Mouse (Mus musculus): ENCODE results near the gene Pth1r. TPM values are rescaled to one million over a fixed set of nuclear protein-coding genes. Genes with fewer than 3 reads are reported as not detected.

Gene Pth1r
- 10.5 and 10.6 TPM in 2 replicates for polyA plus RNA-seq (2015; fragmentation: Nextera tagmentation; extraction: Ambion mirVana)

- H3K4me2 ChIP-seq (replicated peaks; ENCODE audit: low read depth): no peak within 1 kb of the TSS
- ATAC-seq (ENCODE audit: low FRiP score, low TSS enrichment) (no peak), DNase-seq (ENCODE audit: low spot score) (no peak)
- H3K27ac ChIP-seq (replicated peaks): no peak within 1 kb of the TSS
- no peaks in the 10 kb centered on the region for H3K4me1 ChIP-seq (replicated peaks; ENCODE audit: control insufficient read depth, insufficient read depth)
- no peaks in the 10 kb centered on the region; the same call in none of the 2 replicates for H3K27me3 ChIP-seq (ENCODE audit: control insufficient read depth, insufficient read depth, low read length)
- no peaks in the 10 kb centered on the region for H3K9me3 ChIP-seq (ENCODE audit: control insufficient read depth, low read length)
- H3K4me3 ChIP-seq (ENCODE audit: low read depth, low read length): no peak within 1 kb of the TSS
- TF ChIP-seq CTCF (IDR thresholded peaks at IDR 0.05; ENCODE audit: low read depth): no peak
- TF ChIP-seq EP300 (optimal IDR thresholded peaks at IDR 0.05): no peak
- WGBS: 64% methylated on average over 7 of the region's 7 CpGs
- H3K9ac ChIP-seq (ENCODE audit: low read length): no peak within 1 kb of the TSS
- H3K36me3 ChIP-seq (ENCODE audit: control insufficient read depth, insufficient read depth, low read length): no peaks in the 10 kb centered on the region
These were observed at the start of gene Pth1r for GRCm38 (mm10) chr9:110746961-110747360. Gene Pth1r, minus strand, starts transcription at chr9:110747145.

GRCm38 (mm10) chr9:110790462-110790861 is 43.5 kb upstream of the Pth1r start:
- WGBS: 52% methylated on average over 4 of the region's 4 CpGs
- TF ChIP-seq EP300 (optimal IDR thresholded peaks at IDR 0.05): no peak
- no peak for TF ChIP-seq CTCF (IDR thresholded peaks at IDR 0.05; ENCODE audit: low read depth)
- DNase-seq (ENCODE audit: low spot score): no peak
- Histone ChIP-seq H3K36me3 (ENCODE audit: control insufficient read depth, insufficient read depth, low read length) (no peaks in the 10 kb centered on the region), H3K4me3 (ENCODE audit: low read depth, low read length) (no peak overlapping the region), H3K4me2 (replicated peaks; ENCODE audit: low read depth) (no peak overlapping the region), H3K4me1 (replicated peaks; ENCODE audit: control insufficient read depth, insufficient read depth) (no peaks in the 10 kb centered on the region), H3K9me3 (ENCODE audit: control insufficient read depth, low read length) (no peaks in the 10 kb centered on the region), H3K27ac (replicated peaks) (no peak overlapping the region), H3K27me3 (ENCODE audit: control insufficient read depth, insufficient read depth, low read length) (no peaks in the 10 kb centered on the region), H3K9ac (ENCODE audit: low read length) (no peak overlapping the region)
- no peak for ATAC-seq (ENCODE audit: low FRiP score, low TSS enrichment)

- no peak overlapping the region for H3K9ac ChIP-seq (ENCODE audit: low read length)
- no peak for ATAC-seq (ENCODE audit: low FRiP score, low TSS enrichment)
- no peaks in the 10 kb centered on the region for H3K4me1 ChIP-seq (replicated peaks; ENCODE audit: control insufficient read depth, insufficient read depth)
- no peak for DNase-seq (ENCODE audit: low spot score)
- H3K27me3 ChIP-seq (ENCODE audit: control insufficient read depth, insufficient read depth, low read length): no peaks in the 10 kb centered on the region
- no peaks in the 10 kb centered on the region for H3K36me3 ChIP-seq (ENCODE audit: control insufficient read depth, insufficient read depth, low read length)
- H3K9me3 ChIP-seq (ENCODE audit: control insufficient read depth, low read length): no peaks in the 10 kb centered on the region
- TF ChIP-seq CTCF (IDR thresholded peaks at IDR 0.05; ENCODE audit: low read depth) (no peak), EP300 (optimal IDR thresholded peaks at IDR 0.05) (no peak)
- H3K4me3 ChIP-seq (ENCODE audit: low read depth, low read length): no peak overlapping the region
- H3K4me2 ChIP-seq (replicated peaks; ENCODE audit: low read depth): no peak overlapping the region
- H3K27ac ChIP-seq (replicated peaks): no peak overlapping the region
- 91% methylated on average over 3 of the region's 3 CpGs for WGBS
These were observed 41.2 kb upstream of the Pth1r start for GRCm38 (mm10) chr9:110788169-110788568.

GRCm38 (mm10) chr9:110783611-110784010 is 36.7 kb upstream of the Pth1r start:
- no peak overlapping the region for H3K4me3 ChIP-seq (ENCODE audit: low read depth, low read length)
- TF ChIP-seq CTCF (IDR thresholded peaks at IDR 0.05; ENCODE audit: low read depth) (no peak), EP300 (optimal IDR thresholded peaks at IDR 0.05) (no peak)
- H3K9me3 ChIP-seq (ENCODE audit: control insufficient read depth, low read length): no peaks in the 10 kb centered on the region
- H3K36me3 ChIP-seq (ENCODE audit: control insufficient read depth, insufficient read depth, low read length): no peaks in the 10 kb centered on the region
- H3K9ac ChIP-seq (ENCODE audit: low read length): no peak overlapping the region
- ATAC-seq (ENCODE audit: low FRiP score, low TSS enrichment): no peak
- no peak for DNase-seq (ENCODE audit: low spot score)
- H3K4me1 ChIP-seq (replicated peaks; ENCODE audit: control insufficient read depth, insufficient read depth): no peaks in the 10 kb centered on the region; the same call in 1 of the 2 replicates
- no peak overlapping the region for H3K4me2 ChIP-seq (replicated peaks; ENCODE audit: low read depth)
- H3K27me3 ChIP-seq (ENCODE audit: control insufficient read depth, insufficient read depth, low read length): no peaks in the 10 kb centered on the region; the same call in 1 of the 2 replicates
- no peak overlapping the region for H3K27ac ChIP-seq (replicated peaks)
- 32% methylated on average over 1 of the region's 1 CpGs for WGBS

- H3K4me1 ChIP-seq (replicated peaks; ENCODE audit: control insufficient read depth, insufficient read depth): no peaks in the 10 kb centered on the region; the same call in 1 of the 2 replicates
- DNase-seq (ENCODE audit: low spot score): peak; percentile 76
- peak overlapping the region; percentile 72 for H3K4me2 ChIP-seq (replicated peaks; ENCODE audit: low read depth)
- under 1% methylated on average over 23 of the region's 23 CpGs for WGBS
- ATAC-seq (ENCODE audit: low FRiP score, low TSS enrichment): peak; percentile 67
- H3K36me3 ChIP-seq (ENCODE audit: control insufficient read depth, insufficient read depth, low read length): no peaks in the 10 kb centered on the region
- no peaks in the 10 kb centered on the region; the same call in 1 of the 2 replicates for H3K27me3 ChIP-seq (ENCODE audit: control insufficient read depth, insufficient read depth, low read length)
- no peak for TF ChIP-seq EP300 (optimal IDR thresholded peaks at IDR 0.05)
- no peak for TF ChIP-seq CTCF (IDR thresholded peaks at IDR 0.05; ENCODE audit: low read depth)
- H3K27ac ChIP-seq (replicated peaks): peak overlapping the region; percentile 49; the same call in 1 of the 2 replicates
- H3K9ac ChIP-seq (ENCODE audit: low read length): peak overlapping the region; percentile 62
- H3K4me3 ChIP-seq (ENCODE audit: low read depth, low read length): peak overlapping the region; percentile 45
- H3K9me3 ChIP-seq (ENCODE audit: control insufficient read depth, low read length): no peaks in the 10 kb centered on the region
These were observed 34.8 kb upstream of the Pth1r start for GRCm38 (mm10) chr9:110781731-110782130.

GRCm38 (mm10) chr9:110781256-110781721 is 34.3 kb upstream of the Pth1r start:
- H3K27me3 ChIP-seq (ENCODE audit: control insufficient read depth, insufficient read depth, low read length): no peaks in the 10 kb centered on the region; the same call in 1 of the 2 replicates
- H3K27ac ChIP-seq (replicated peaks): peak overlapping the region; percentile 49; the same call in 1 of the 2 replicates
- peak overlapping the region; percentile 45 for H3K4me3 ChIP-seq (ENCODE audit: low read depth, low read length)
- TF ChIP-seq CTCF (IDR thresholded peaks at IDR 0.05; ENCODE audit: low read depth): peak; percentile 83
- no peak for TF ChIP-seq EP300 (optimal IDR thresholded peaks at IDR 0.05)
- ATAC-seq (ENCODE audit: low FRiP score, low TSS enrichment) (peak; percentile 95), DNase-seq (ENCODE audit: low spot score) (peak; percentile 94)
- H3K4me1 ChIP-seq (replicated peaks; ENCODE audit: control insufficient read depth, insufficient read depth): no peaks in the 10 kb centered on the region; the same call in 1 of the 2 replicates
- H3K9ac ChIP-seq (ENCODE audit: low read length): peak overlapping the region; percentile 62
- no peaks in the 10 kb centered on the region for H3K36me3 ChIP-seq (ENCODE audit: control insufficient read depth, insufficient read depth, low read length)
- WGBS: 1% methylated on average over 43 of the region's 43 CpGs
- H3K9me3 ChIP-seq (ENCODE audit: control insufficient read depth, low read length): no peaks in the 10 kb centered on the region
- peak overlapping the region; percentile 72 for H3K4me2 ChIP-seq (replicated peaks; ENCODE audit: low read depth)

Data from stomach, postnatal 0 days (tissue).